Mouse (Mus musculus) heart, postnatal 36 days (tissue): ENCODE measurements around the gene Klk1b27. TPM values are rescaled to one million over a fixed set of nuclear protein-coding genes. Genes with fewer than 3 reads are reported as not detected.
"Not testable (repeated sequence)": the region's sequence is repeated elsewhere in the genome, so short reads cannot be mapped to it uniquely, and the experiment has no call there.

Source experiments
- DNase-seq, 2 experiments: peaks; one replicate each; pipeline ENCODE4 v3.0.0; 2021 to 2022
- intact Hi-C: fragments of 180-260 bp; cut with DNase I; formaldehyde crosslinking; loops from one replicate; pipeline ENCODE4 v1.15.1; 2025
- total RNA-seq, 2 experiments: library from RNA; stranded (reverse); gene quantifications; 2 replicates each; pipeline ENCODE4 v1.2.3; 2021

The Klk1b27 gene
- total RNA-seq = not detected

- intact Hi-C loops, DNase-seq: not testable (repeated sequence)
These were observed at the start of gene Klk1b27 for GRCm38 (mm10) chr7:44051990-44052389. Gene Klk1b27 (plus strand): TSS chr7:44052290.

- no peak for DNase-seq
- intact Hi-C loops = no loop called here
These were observed 47.2 kb upstream of the Klk1b27 start for GRCm38 (mm10) chr7:44004847-44005246.

GRCm38 (mm10) chr7:44011868-44012267, 40.2 kb upstream of the Klk1b27 start, which contains the start of gene Klk1b26:
Gene Klk1b26 (plus strand): TSS chr7:44012168.
- intact Hi-C loops, DNase-seq: not testable (repeated sequence)

GRCm38 (mm10) chr7:44014666-44015065, 37.4 kb upstream of the Klk1b27 start:
- intact Hi-C loops, DNase-seq: not testable (repeated sequence)

- DNase-seq = no peak
- intact Hi-C loops = no loop called here
These were observed 37.0 kb upstream of the Klk1b27 start for GRCm38 (mm10) chr7:44015071-44015470.

- no peak for DNase-seq
These were observed 20.0 kb downstream of the Klk1b27 start for GRCm38 (mm10) chr7:44072117-44072516.

GRCm38 (mm10) chr7:44077703-44078102, 25.6 kb downstream of the Klk1b27 start:
- intact Hi-C loops = no loop called here
- DNase-seq = no peak

More at GRCm38 (mm10) chr7:44072117-44072516, 20.0 kb downstream of the Klk1b27 start:
- intact Hi-C loops = no loop called here

- DNase-seq = no peak
- intact Hi-C loops = no loop called here
These were observed 44.0 kb downstream of the Klk1b27 start for GRCm38 (mm10) chr7:44096111-44096510.

GRCm38 (mm10) chr7:44102028-44102427, 49.9 kb downstream of the Klk1b27 start, which contains the start of gene Klk1b21:
Gene Klk1b21 (plus strand): TSS chr7:44102328.
- intact Hi-C loops, DNase-seq: not testable (repeated sequence)

Other genes with a start within 250 kb of the Klk1b27 start
- under 1 TPM in 1 of 2 experiments, not detected in 1; 0.19 TPM for gene Klk7, start 241.0 kb upstream of the Klk1b27 start, total RNA-seq
- not detected for gene Klk6, start 227.8 kb upstream of the Klk1b27 start, total RNA-seq
- not detected for gene Klk5, start 210.3 kb upstream of the Klk1b27 start, total RNA-seq
- gene Klk4, start 171.1 kb upstream of the Klk1b27 start, total RNA-seq = not detected
- gene Klk15, start 118.5 kb upstream of the Klk1b27 start, total RNA-seq = not detected
- not detected for gene Klk1b8, start 101.6 kb upstream of the Klk1b27 start, total RNA-seq
- gene Klk1b1, start 85.5 kb upstream of the Klk1b27 start, total RNA-seq = not detected
- gene Klk1b9, start 76.2 kb upstream of the Klk1b27 start, total RNA-seq = not detected
- not detected for gene Klk1b11, start 56.4 kb upstream of the Klk1b27 start, total RNA-seq
- gene Klk1b26, start 40.1 kb upstream of the Klk1b27 start, total RNA-seq = under 1 TPM; 0.38 to 0.72 TPM
- not detected for gene Klk1b21, start 50.0 kb downstream of the Klk1b27 start, total RNA-seq
- not detected for gene Klk1b22, start 60.4 kb downstream of the Klk1b27 start, total RNA-seq
- gene Klk1b16, start 84.5 kb downstream of the Klk1b27 start, total RNA-seq = not detected
- not detected for gene Klk1b24, start 135.9 kb downstream of the Klk1b27 start, total RNA-seq
- not detected for gene Klk1b3, start 145.9 kb downstream of the Klk1b27 start, total RNA-seq
- gene Klk1b4, start 155.1 kb downstream of the Klk1b27 start, total RNA-seq = not detected
- not detected for gene Klk1b5, start 163.7 kb downstream of the Klk1b27 start, total RNA-seq
- gene Klk1, start 173.1 kb downstream of the Klk1b27 start, total RNA-seq = under 1 TPM in 1 of 2 experiments, not detected in 1; 0.33 TPM
- not detected for gene Gm36864, start 183.9 kb downstream of the Klk1b27 start, total RNA-seq
- gene 1700028J19Rik, start 194.4 kb downstream of the Klk1b27 start, total RNA-seq = under 1 TPM; 0.58 to 0.70 TPM
- gene 2410002F23Rik, start 194.4 kb downstream of the Klk1b27 start, total RNA-seq = 10 to 100 TPM; 11.2 to 19.7 TPM
- not detected for gene Acp4, start 205.1 kb downstream of the Klk1b27 start, total RNA-seq
- not detected for gene Gm15517, start 209.2 kb downstream of the Klk1b27 start, total RNA-seq